ENCODE assay signal across 8 mouse cellular contexts in genomic region chr7:120677764-120678531, GRCm38 (mm10). TPM values are rescaled to one million over a fixed set of nuclear protein-coding genes. Genes with fewer than 3 reads are reported as not detected.
DNase-seq lines count a peak whose midpoint lies in the region; ATAC-seq and TF ChIP-seq lines count a peak whose summit lies in the region.

No protein-coding gene starts in this region.

- 1% methylated on average over 42 of the region's 42 CpGs for WGBS in bone marrow, adult 2 months
- WGBS in lung, embryonic 15.5 days = 2% methylated on average over 42 of the region's 42 CpGs

- H3K4me2 ChIP-seq in lung, embryonic 15.5 days = peak overlapping the region; percentile 73

- no peak for TF ChIP-seq CTCF in bone marrow, adult 2 months (IDR thresholded peaks at IDR 0.05; ENCODE audit: control insufficient read depth, insufficient read depth, low read length)

- H3K9me3 ChIP-seq in lung, embryonic 15.5 days = no peaks in the 10 kb centered on the region

- H3K27ac ChIP-seq in bone marrow, adult 2 months (ENCODE audit: control insufficient read depth, insufficient read depth, low read depth, low read length, poor library complexity) = 0 out of 2 replicates have a peak overlapping the region, but pooled peaks have one; percentile 34
- peak overlapping the region; percentile 80 for H3K27ac ChIP-seq in lung, embryonic 15.5 days

- ATAC-seq in CD4-positive, CD25-positive, alpha-beta regulatory T cell, adult 4 months = peak; percentile 34
- peak; percentile 49; the same call in 1 of the 2 replicates for ATAC-seq in erythroid progenitor cell, adult 5-6 weeks (replicated peaks; ENCODE audit: low FRiP score, poor library complexity, severe bottlenecking)
- ATAC-seq in lung, embryonic 15.5 days (ENCODE audit: borderline replicate concordance, extremely low read depth, low FRiP score, low TSS enrichment) = peak; percentile 58

- peaks cover 2% of the 10 kb centered on the region for H3K4me1 ChIP-seq in bone marrow, adult 2 months (ENCODE audit: control insufficient read depth, insufficient read depth, low read length)
- peaks cover 38% of the 10 kb centered on the region for H3K4me1 ChIP-seq in lung, embryonic 15.5 days

- H3K27me3 ChIP-seq in lung, embryonic 15.5 days = no peaks in the 10 kb centered on the region

- no peak for TF ChIP-seq POLR2A in bone marrow, adult 2 months (IDR thresholded peaks at IDR 0.05; ENCODE audit: borderline replicate concordance, control insufficient read depth, low read depth, low read length)

- peak overlapping the region; percentile 94 for H3K4me3 ChIP-seq in bone marrow, adult 2 months (replicated peaks; ENCODE audit: control insufficient read depth, low read depth, low read length)
- H3K4me3 ChIP-seq in lung, embryonic 15.5 days = peak overlapping the region; percentile 90

- no peaks in the 10 kb centered on the region for H3K36me3 ChIP-seq in lung, embryonic 15.5 days

- peak; percentile 43 to 52 for DNase-seq in heart, postnatal 14 days
- peak; percentile 53 to 66 for DNase-seq in kidney, postnatal 4 days
- peak; percentile 34 for DNase-seq in retina, embryonic 14.5 days (ENCODE audit: low spot score)
- peak; percentile 27 to 63 for DNase-seq in thymus, postnatal 36 days

- intact Hi-C loops in heart, postnatal 14 days (cut with DNase I) = loop anchor here (10.0 kb wide), 1 partner anchor 237 kb away; the partner anchor contains the start of gene Polr3e

- H3K9ac ChIP-seq in lung, embryonic 15.5 days = peak overlapping the region; percentile 74

RNA-seq across cellular contexts. Expression of gene Mosmo, which starts 0.5 kb away (rescaled TPM):
- 10 to 100 TPM in 1 of 2 experiments, 1 to 10 TPM in 1; 7.0 to 10.1 TPM for polyA plus RNA-seq in CD4-positive, CD25-positive, alpha-beta regulatory T cell, adult 4 months (2017; shearing (Covaris generic))
- polyA plus RNA-seq in bone marrow, adult 2 months (2011; ENCODE audit: insufficient read depth, insufficient read length, low replicate concordance, missing spikeins) = 13.5 and 16.1 TPM in 2 replicates
- total RNA-seq in erythroid progenitor cell, adult 5-6 weeks (2015; ENCODE audit: low replicate concordance) = 31.7 and 41.1 TPM in 2 replicates
- 26.8 and 27.0 TPM in 2 replicates for total RNA-seq in erythroid progenitor cell, adult 5-6 weeks (2017; ENCODE audit: low replicate concordance)
- 10 to 100 TPM; 27.8 to 29.2 TPM for total RNA-seq in heart, postnatal 14 days (2021)
- polyA plus RNA-seq in lung, embryonic 15.5 days (2015; fragmentation: Nextera tagmentation; extraction: Ambion mirVana) = 13.1 and 14.6 TPM in 2 replicates

RNA-seq across cellular contexts. Expression of gene Pdzd9, which starts 7.8 kb away (rescaled TPM):
- polyA plus RNA-seq in CD4-positive, CD25-positive, alpha-beta regulatory T cell, adult 4 months (2017; shearing (Covaris generic)) = under 1 TPM; 0.68 to 0.78 TPM
- not detected in 2 replicates for polyA plus RNA-seq in bone marrow, adult 2 months (2011; ENCODE audit: insufficient read depth, insufficient read length, low replicate concordance, missing spikeins)
- not detected in 2 replicates for total RNA-seq in erythroid progenitor cell, adult 5-6 weeks (2015; ENCODE audit: low replicate concordance)
- 0.08 and 1.8 TPM in 2 replicates for total RNA-seq in erythroid progenitor cell, adult 5-6 weeks (2017; ENCODE audit: low replicate concordance)
- total RNA-seq in heart, postnatal 14 days (2021) = not detected
- 0.10 and 0.31 TPM in 2 replicates for polyA plus RNA-seq in lung, embryonic 15.5 days (2015; fragmentation: Nextera tagmentation; extraction: Ambion mirVana)

RNA-seq across cellular contexts. Expression of gene Uqcrc2, which starts 43.0 kb away (rescaled TPM):
- polyA plus RNA-seq in CD4-positive, CD25-positive, alpha-beta regulatory T cell, adult 4 months (2017; shearing (Covaris generic)) = 100 to 1,000 TPM; 224 to 238 TPM
- 40.4 and 72.1 TPM in 2 replicates for polyA plus RNA-seq in bone marrow, adult 2 months (2011; ENCODE audit: insufficient read depth, insufficient read length, low replicate concordance, missing spikeins)
- total RNA-seq in erythroid progenitor cell, adult 5-6 weeks (2015; ENCODE audit: low replicate concordance) = 84.7 and 88.4 TPM in 2 replicates
- 27.9 and 36.7 TPM in 2 replicates for total RNA-seq in erythroid progenitor cell, adult 5-6 weeks (2017; ENCODE audit: low replicate concordance)
- total RNA-seq in heart, postnatal 14 days (2021) = 1,000 to 10,000 TPM; 1,074 to 1,083 TPM
- 183 and 185 TPM in 2 replicates for polyA plus RNA-seq in lung, embryonic 15.5 days (2015; fragmentation: Nextera tagmentation; extraction: Ambion mirVana)

Comparison
In these comparisons a context has a peak if more than half of its experiments do, and no peak if none do; other contexts are left out.
1. Peak in every context shown above with its lines: DNase-seq, ATAC-seq, H3K4me3 ChIP-seq and H3K27ac ChIP-seq.